Mouse (Mus musculus) urinary bladder, postnatal 25 days (tissue): ENCODE data around the gene Fam129a.

Experiments used
- DNase-seq: peaks from one replicate; pipeline ENCODE4 v3.0.0; 2022; ENCODE audit warnings: low spot score

Fam129a gene

DNA sequence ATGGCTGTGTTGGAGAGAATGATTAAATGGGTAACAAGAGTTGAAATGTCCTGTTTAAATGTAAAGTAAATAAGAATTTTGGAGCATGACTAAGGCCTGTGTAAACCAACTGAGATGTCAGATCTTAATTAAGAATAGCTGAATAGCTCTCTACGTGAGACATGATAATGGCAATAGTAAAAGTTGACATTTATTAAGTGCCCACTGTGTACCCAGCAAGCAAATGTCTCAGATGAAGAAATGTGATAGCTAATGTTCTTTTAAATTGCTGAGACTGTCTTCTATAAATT lies 13.1 kb downstream of the Fam129a start:
- DNase-seq = no peak

DNA sequence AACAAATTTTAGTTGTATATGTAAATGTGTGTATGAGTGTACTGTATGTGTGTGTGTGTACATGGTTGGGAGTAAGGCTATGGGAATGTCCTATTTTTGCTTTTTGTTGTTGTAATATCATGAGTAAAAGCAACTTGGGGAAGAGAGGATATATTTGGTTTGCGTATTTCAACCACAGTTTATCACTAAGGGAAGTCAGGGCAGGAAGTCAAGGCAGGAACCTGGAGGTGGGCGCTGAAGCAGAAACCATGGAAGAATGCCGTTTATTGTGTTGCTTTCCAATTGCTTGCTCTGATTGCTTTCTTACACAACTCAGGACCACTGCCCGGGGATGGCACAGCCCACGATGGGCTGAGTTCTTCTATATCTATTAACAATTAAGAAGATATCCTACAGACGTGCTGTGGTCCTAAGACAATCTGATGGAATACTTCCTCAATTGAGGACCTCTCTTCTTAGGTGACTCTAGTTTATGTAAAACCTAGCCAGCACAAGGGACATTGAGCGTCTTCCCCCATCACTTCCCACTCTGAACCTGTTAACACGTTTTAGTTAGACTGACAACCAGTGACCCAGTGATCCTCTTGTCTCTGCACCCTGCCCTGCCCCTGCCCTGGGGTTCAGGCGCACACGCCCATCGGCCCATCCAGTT lies 13.7 kb downstream of the Fam129a start:
- DNase-seq = no peak

DNA sequence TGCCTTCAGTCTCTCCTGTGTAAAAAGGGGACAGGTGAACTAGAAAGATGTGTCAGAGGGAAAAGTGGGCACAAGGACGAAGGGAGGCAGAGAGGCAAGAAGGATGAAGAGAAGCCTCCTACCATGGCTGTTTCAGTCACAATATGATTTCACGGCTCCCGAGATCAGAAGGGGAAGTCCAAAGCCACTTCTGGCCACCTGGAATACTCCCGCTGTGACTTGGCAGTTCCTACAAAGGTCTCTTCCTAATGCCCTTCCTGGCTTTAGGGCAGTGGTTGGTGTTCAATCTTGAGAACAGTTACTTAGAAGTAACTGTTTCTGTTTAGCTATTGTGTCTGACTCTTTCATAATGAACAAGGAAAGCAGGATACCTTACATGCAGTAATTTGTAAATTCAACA lies 14.7 kb downstream of the Fam129a start:
- no peak for DNase-seq

DNA sequence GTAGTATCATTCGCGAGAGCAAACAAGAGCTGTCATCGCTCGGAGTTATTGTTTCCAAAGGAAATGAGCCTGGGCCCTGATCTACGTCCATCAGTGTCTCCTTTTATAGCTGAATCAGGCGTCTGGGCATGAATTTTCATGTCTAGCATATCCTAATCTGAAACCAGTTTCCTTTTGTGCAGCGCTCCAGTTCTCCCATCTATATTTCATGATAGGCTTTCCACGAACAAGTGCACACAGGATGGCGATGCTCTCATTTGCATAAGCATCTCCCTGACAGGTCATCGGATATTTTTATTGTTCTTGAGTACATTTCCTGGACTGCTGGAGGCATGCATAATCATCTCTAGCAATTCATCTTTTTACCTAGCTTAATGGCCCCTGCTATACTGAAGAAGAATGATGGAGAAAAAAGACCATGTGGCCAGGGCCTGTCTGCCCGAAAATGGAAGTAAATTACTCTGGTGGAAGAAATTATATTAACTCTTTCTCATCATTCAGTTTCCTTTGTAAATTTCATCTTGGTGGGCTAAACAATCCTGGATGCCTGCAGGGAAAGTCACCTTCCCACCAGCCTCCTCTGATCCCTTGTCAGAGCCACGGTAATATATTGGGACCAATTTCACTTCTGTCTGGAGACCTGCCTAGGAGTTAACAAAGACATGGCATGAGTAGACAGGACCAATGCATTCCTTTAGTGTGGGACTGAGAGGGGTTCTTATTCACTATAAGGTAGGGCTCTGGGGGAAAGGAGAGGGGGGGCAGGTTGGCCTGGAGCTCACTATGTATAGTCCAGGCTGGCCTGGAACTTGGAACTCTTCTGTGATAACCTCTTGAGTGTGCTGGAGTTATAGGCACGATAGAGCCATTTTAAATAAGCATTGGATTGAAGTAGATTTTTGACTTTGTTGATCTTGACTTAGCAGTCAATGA lies 21.4 kb downstream of the Fam129a start:
- DNase-seq = no peak

DNA sequence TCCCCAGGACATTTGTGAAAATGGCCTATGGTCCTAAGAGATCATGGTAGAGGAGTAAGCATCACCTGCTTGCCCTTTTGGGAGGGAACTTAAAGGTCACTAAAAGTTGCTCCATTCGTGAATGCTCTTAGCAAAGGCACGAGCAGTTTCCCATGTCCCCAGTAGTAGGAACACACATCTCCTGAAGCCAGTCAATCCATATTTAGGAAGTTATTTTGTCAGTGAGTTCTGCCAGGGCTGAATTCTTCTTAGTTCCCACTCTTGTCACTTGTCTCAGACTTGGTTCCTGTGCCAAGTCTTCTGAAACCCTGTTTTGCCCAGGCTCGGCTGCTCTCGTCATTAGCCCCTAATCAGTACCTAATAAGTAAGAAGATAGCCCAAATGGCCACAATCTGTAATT lies 23.9 kb downstream of the Fam129a start:
- no peak for DNase-seq

DNA sequence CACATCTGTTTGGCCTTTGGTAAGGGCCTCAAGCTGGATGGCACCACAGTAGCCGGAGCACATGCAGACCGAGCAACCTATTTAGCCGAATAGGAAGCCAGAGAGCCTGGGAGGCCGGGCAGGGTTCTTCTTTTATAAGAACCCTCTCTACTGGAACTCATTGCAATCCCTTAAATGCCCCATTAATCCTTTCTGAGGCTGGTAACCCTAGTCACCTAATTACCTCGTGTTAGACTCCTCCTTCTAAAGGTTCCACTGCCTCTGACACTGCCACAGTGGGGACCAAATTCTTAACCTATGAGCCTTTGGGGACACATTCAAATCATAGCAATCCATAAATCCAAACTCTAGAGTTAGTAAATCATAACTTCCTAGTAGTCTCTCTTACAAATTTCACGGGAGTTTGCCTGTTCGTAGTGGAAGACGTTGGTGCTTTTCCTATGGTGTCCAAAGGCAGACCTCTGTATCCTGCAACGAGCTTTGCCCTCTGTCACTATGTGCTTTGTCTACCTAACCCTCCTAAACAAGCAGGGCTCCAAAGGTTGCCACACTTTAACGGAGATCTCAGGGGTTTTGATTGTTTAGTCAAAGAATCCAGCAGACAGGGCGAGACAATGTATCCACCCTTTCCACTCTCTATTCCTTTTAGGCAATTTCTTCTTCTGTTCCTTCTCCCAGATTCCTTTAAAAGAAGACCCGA lies 24.8 kb downstream of the Fam129a start:
- no peak for DNase-seq

DNA sequence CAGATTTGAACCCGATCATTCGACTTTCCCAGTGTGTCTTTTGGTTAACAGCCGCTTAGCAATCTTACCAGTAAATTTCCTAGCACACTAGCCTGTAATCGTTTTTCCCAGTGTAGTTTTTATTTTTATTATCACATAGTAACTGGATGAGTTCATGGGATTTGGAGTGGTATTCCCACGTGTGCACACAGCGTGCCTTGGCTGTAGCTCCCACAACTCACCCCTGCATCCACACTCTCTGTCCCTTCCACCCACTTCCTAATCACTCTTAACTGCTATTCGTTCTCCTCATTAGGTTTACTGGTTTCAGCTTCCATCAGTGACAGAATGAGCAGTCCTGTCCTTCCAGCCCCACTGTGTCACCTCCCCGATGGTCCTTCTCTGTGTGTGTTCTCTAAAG lies 25.6 kb downstream of the Fam129a start:
- no peak for DNase-seq

DNA sequence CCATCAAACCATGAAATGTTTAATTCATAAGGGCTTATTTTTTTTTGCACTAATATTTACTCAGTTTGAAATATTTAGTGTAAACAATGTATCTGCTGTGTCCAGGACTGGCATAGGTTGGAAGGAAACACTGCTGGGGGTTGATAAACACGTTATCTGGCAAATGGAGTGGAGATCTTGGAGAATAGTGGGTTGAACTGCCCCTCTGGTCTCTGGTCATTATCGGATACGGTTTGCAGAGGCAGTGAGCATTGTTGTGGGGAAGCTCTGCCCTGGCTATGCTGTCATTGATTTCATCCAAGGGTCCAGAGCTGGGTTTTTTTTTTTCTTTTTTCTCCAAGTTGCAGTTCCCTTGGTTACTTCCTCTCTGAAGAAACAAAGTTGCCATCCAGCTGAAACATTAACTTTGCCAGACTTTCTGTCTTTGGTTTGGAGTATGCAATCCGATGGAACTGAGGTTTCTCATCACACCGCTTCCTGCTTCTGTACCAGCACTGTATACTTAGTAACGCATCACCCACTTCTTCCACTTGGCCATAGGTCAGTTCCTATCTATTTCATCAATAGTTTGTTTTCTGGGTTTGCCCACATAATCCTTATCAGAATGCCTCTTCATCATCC lies 26.8 kb downstream of the Fam129a start:
- DNase-seq = no peak

DNA sequence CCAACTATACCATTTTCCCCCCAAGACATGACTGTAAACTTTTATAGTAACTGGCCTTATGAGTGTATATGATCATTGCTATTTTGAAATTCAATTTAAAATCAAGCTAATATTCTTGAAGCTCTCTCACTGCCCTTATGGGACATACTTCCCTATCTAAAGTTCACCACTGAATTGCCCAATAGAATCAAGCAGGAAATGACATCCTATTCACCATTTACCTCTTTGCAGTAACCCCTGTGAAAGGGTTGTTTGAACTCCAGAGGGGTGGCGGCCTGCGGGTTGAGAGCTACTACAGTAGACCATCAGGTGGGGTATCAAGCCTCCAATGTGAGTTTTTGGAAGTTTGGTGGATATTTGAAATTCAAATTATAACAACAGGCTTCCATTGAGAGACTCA lies 27.9 kb downstream of the Fam129a start:
- no peak for DNase-seq

DNA sequence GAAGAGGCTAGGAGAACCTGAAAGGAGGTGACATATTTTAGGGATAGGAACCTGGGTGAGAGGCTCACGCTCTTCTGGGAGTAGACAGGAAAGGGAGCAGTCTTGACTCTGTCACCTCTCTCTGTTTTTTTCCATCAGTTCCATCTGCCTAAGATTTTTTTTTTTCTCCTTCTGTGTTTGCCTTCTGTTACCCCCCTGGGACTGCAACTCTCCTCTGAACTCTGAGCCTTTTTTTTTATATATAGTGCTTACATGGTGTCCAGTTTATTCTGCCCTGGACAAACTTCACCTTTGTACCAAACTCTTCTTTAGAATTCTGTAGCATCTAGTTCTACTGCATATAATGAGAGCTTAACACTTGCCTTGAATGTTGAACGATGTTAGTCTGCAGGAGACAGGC lies 33.3 kb downstream of the Fam129a start:
- DNase-seq = no peak

DNA sequence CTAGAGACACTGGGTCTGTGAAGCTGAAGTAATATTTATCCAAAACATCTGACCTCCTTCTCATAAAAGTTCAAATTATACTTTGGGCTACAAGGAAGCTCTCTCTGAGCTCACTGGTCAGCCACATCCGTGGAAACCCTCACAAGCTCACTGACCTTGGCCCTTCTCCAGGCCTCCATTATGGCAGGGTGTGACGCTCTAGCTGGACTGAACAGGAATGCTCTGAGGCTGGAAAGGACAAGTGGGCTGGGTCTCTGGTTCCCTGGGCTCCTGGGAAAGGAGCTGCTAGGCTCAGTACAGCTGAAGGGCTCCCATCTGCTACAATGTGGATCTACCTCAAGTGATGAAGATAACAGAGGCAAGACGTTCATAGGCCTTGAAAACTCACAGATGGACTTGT lies 37.0 kb downstream of the Fam129a start:
- DNase-seq = peak; percentile 39

DNA sequence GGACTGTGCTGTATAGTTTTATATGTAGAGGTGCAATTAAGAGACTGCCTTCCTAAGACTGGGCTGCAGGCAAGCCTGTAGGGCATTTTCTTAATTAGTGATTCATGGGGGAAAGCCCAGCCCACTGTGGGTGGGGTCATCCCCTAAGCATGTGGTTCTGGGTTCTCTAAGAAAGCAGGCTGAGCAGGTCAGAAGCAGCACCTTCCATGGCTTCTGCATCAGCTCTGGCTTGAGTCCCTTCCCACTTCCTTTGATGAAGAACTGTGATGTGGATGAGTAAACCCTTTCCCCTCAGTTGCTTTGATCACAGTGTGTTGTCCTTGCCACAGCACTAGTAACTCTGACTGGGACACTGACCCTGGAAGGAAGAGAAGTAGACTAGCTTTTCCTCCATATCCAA lies 39.6 kb downstream of the Fam129a start:
- DNase-seq = no peak

DNA sequence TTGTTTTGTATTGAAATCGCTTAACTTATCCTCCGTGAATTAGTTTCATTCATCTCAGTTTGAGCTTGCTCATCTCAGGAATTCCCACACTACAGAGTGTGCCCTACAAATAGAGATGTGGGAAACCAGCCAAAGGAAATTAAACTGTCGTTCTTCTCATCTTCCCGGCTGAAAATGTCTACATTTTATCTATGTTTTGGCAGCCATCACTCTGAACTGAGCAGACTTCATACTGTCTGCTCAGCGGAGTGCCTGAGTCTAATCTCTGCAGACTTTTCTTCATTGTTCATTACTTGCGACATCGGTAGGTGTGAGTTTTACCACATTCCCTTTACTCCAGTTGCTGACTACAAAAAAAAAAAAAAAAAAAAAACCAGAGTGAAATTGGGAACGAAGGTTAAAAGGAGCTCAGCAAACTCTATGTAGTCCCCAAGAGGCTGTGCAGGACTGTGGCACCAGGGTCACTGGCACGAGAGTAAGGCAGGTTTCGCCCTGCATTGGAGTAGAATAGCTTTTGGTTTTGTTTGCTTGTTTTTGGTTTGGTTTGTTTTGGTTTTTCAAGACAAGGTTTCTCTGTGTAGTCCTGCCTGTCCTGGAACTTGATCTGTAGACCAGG lies 43.4 kb downstream of the Fam129a start:
- DNase-seq = no peak

DNA sequence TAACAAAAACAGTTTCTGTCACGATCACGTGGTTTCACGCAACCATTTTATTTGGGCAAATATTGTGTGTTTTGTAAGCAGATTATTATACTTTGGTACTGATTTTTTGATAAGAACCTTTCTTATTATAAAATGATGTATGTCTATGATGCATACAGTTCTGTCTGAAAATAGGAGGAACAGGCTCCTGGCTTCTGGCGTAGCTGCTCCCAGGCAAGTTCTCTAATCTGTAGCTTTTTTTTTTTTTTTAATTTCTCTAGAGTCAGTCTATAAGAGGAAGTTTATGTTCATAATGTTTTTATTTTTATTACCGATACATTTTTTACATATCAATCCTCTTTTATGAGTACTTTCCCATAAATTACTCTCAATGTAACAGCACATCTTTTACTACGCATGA lies 44.6 kb downstream of the Fam129a start:
- DNase-seq = no peak

DNA sequence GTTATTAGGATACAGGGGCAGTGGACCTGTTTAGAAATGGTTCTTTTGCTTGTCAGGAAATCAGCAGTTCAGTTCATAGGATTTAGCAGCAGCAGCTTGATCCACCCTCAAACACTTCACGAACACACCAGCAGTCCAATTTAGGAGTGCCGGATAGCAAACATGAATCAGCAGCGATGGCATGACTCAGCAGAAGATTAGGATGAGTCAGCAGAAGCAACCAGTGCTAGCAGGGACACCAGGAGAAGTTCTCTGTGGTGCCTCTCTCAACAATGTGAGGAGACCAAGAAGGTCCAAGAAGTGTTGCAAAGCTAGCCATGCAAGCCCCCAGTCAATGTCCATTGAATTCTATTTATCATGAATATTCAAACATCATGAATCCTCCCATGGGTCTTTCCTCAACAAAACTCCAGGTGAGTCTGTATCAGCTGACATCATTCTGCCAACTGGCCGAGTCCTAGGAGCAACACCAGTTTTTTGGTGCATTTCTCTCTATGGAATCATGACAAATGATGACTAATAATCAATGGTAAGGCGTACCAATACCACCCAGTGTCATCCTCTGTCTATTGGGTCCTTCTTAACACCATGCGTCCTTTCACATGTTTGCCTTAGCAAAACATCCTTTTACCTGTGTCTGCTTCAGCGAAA lies 45.7 kb downstream of the Fam129a start:
- DNase-seq = no peak

DNA sequence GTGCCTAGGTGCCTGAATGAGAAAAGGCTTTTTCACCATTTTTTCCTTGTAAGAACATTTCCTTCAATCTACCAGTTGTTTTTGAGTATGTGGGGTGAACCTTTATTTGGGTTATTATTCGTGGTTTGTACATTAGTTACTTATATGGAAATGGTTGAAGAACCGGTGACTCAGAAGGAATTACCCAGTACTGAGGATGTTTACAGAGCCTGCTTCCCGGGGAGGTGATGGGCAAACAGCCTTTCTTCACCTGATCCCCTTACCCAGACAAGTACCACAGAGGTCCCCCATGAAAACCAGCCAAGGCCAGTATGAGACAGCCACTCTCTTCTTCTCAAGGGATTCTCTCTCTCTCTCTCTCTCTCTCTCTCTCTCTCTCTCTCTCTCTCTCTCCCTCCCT lies 47.3 kb downstream of the Fam129a start:
- no peak for DNase-seq

DNA sequence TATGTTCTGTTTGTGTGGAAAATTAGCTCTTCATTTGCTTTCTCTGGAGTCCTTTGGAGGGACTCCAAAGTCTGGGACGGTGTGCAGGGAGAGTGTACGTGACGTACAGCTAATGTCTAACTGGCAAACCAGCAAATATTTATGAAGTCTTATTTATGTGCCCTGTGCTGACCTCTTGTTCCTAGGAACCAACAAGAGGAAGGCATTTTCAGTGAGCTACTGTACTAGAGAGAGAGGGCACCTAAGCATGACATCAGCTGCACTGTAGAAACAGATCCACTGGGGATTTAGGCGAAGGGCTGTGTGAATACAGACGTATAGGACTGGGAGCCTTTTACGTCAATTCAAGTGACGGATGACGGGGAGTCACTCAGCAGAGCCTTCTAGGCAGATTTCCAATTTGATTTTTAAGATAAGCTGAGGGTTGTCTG lies 48.3 kb downstream of the Fam129a start:
- no peak for DNase-seq

DNA sequence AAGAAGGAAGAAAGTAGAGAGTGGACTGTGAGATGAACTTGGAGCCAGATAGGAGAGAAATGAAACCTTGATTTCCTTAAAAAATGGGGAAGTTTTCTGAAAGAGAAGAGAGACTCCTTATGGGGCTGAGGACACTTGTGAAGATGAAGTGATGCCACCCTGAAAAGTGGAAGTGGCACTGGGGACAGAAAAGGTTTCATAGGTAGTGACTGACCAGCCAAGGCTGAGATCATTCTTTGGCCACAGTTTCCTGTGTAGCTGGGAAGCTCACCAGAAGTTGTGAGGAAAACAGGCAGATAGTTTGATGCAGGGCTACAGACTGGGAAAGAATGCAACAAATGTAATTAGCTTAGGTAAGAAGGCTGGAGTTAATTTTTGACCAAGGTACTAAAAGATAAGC lies 49.7 kb downstream of the Fam129a start:
- DNase-seq = no peak

DNA sequence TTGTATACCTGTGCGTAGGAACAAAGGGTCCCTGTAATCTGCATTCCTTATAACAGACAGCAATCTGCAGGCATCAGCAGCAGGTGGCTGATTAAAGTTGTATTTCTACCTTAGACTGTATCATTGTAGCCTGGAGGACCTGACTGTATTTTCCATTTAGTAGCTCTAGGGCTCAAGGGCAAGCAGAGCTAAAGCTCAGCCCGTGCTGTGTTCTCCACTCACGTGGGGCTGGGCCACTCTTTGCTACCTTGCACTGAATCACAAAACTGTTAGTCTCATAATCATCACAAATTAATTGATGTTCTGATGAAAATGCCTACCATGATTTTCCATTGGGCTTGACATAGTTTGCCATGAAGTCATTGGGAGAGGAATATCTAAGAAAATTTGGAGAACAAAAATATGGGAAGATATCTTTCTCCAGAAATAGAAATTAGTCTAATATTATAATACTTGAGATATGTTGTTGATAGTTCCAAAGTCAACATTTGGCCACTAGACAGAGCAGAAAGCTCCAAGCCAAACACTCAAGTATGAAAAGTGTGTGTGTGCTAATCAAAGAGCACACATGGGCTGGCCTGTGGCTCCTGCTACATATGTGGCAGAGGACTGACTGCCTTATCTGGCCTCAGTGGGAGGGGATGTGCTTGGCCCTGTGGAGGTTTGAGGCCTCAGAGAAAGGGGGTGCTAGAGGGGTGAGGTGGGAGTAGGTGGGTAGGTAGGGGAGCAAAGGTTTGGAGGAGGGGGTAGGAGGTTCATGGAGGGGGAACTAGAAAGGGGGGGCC lies 53.6 kb downstream of the Fam129a start:
- DNase-seq = no peak

DNA sequence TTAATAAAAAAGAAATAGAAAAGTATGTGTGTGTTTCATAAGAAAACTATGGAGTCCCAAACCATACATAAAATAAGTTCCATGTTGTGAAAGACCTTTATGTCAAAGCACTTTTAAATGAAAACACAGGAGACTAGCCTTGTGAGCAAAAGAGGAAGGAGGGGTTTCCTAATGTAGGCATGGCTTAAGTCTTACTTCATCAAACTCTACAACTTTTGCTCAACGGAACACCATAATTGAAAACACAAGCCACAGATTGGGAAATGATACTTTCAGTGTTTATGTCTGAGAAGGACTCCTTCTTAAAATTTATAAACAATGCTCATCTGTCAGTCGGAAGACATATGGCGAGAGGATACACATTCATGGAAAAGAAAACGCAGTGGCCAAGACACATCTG lies 54.3 kb downstream of the Fam129a start:
- DNase-seq = no peak

DNA sequence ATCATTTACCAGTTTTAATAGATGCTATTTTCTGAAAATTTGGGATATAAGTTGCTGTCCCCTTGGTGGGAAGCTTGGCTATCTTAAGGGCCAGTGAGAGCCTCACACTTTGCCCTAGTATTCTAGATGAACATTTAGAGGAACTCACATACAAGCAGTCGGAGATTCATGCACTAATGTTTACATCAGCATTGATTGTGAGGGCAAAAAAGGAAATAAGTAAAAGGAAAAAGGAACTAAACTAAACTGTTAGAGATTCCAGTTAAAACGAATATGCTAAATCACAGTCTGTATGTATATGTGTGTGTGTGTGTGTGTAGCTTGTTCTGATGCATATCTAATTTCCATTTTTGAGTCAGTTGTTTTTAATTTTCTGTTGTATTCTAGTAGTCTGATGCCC lies 54.7 kb downstream of the Fam129a start:
- DNase-seq = no peak
